Mouse (Mus musculus): ENCODE measurements at regions not wholly inside any gene's neighbourhood (a gene's known extent, or its start where the extent isn't known, plus 50 kb on each side); places are given as distances from the start of the nearest gene placed in this dataset.
"Not testable (repeated sequence)": the region's sequence is repeated elsewhere in the genome, so short reads cannot be mapped to it uniquely, and the experiment has no call there.

DNA sequence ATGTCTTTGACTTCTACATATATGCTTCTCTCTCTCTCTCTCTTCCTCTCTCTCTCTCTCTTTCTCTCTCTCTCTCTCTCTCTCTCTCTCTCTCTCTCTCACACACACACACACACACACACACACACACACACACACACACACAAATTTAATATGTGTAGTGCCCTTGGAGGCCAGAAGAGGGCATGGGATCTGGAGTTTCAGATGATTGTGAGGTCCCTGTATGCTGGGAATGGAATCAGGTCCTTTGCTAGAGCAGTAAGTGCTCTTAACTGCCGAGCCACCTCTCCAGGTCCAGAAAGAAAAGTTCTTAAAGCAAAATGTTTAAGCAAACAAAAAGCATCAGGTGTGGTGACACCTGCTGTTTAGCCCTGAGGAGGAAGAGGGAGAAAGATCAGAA, 62.2 kb upstream of the Adgre5 start:
- TF ChIP-seq POLR2A (IDR thresholded peaks at IDR 0.05; ENCODE audit: low read depth, low read length), result not testable (repeated sequence)
- peak; percentile 35; the same call in 1 of the 2 replicates for TF ChIP-seq CTCF (conservative IDR thresholded peaks at IDR 0.05; ENCODE audit: insufficient read depth, insufficient read length, low read depth, low read length)
